Mouse (Mus musculus) midbrain, embryonic 12.5 days (tissue): ENCODE results near the gene Cnot10. TPM values are rescaled to one million over a fixed set of nuclear protein-coding genes. Genes with fewer than 3 reads are reported as not detected.

Source experiments
- ATAC-seq: fragments of 200-750 bp; cut with Nextera tagmentation; 2 replicates; pipeline ENCODE4 v1.8.0; 2017; ENCODE audit warnings: low read depth, moderate TSS enrichment, moderate library complexity; ENCODE audit not compliant: low FRiP score
- H3K27ac ChIP-seq: fragments of 300-500 bp; sonication (generic); replicated peaks from 2 replicates; pipeline ENCODE4 v1.5.1; 2016; ENCODE audit warnings: mild to moderate bottlenecking
- H3K27me3 ChIP-seq: fragments of 300-500 bp; sonication (generic); 2 replicates; pipeline ENCODE4 v1.6.1; 2016; ENCODE audit warnings: mild to moderate bottlenecking
- H3K36me3 ChIP-seq: fragments of 300-500 bp; sonication (generic); 2 replicates; pipeline ENCODE4 v1.6.1; 2016
- H3K4me1 ChIP-seq: fragments of 300-500 bp; sonication (generic); 2 replicates; pipeline ENCODE4 v1.6.1; 2016
- H3K4me2 ChIP-seq: fragments of 300-500 bp; sonication (generic); replicated peaks from 2 replicates; pipeline ENCODE4 v1.6.1; 2016; ENCODE audit warnings: mild to moderate bottlenecking, moderate library complexity
- H3K4me3 ChIP-seq: fragments of 300-500 bp; sonication (generic); 2 replicates; pipeline ENCODE4 v1.5.1; 2016; ENCODE audit warnings: mild to moderate bottlenecking
- H3K9ac ChIP-seq: fragments of 300-500 bp; sonication (generic); replicated peaks from 2 replicates; pipeline ENCODE4 v1.6.1; 2016; ENCODE audit warnings: mild to moderate bottlenecking, moderate library complexity
- H3K9me3 ChIP-seq: fragments of 300-500 bp; sonication (generic); 2 replicates; pipeline ENCODE4 v1.6.1; 2016; ENCODE audit warnings: mild to moderate bottlenecking
- WGBS: fragments of 180-500 bp; shearing (Covaris S2); methylation state at CpG from one replicate; pipeline ENCODE4 v1.1.7; 2016; 5-methylcytosine and 5-hydroxymethylcytosine counted together
- polyA plus RNA-seq: library from polyadenylated mRNA; unstranded; fragments of >200 nt; fragmentation: Nextera tagmentation; extraction: Ambion mirVana; gene quantifications from 2 replicates; pipeline ENCODE4 v1.2.1, GENCODE M21; 2016

Cnot10 gene
- polyA plus RNA-seq, 1 experiment from 2014 or later = 71.1 TPM

DNA sequence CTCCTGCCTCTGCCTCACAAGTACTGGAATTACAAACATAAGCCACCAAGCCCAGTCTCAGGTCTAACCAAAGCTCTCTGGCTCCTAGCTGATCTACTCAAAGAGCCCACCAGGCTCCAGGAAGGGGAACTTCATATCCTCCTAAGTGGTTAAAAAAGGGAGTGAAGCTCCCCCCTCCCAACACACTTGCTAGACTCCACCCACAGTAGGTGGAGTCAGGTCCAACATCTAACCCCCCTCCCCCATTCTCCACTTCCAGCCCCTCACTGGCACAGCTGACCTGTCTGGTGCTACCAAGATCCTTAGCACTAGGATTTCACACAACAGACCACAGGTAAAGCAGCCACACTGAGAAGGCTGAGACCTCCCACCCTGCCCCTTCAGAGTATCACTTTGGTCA is 86.2 kb downstream of the Cnot10 start:
- Histone ChIP-seq H3K27ac (no peak overlapping the region), H3K36me3 (no peaks in the 10 kb centered on the region), H3K9me3 (no peaks in the 10 kb centered on the region), H3K9ac (no peak overlapping the region), H3K27me3 (peaks cover 6% of the 10 kb centered on the region), H3K4me1 (peaks cover 29% of the 10 kb centered on the region), H3K4me3 (no peak overlapping the region), H3K4me2 (no peak overlapping the region)
- no peak for ATAC-seq

DNA sequence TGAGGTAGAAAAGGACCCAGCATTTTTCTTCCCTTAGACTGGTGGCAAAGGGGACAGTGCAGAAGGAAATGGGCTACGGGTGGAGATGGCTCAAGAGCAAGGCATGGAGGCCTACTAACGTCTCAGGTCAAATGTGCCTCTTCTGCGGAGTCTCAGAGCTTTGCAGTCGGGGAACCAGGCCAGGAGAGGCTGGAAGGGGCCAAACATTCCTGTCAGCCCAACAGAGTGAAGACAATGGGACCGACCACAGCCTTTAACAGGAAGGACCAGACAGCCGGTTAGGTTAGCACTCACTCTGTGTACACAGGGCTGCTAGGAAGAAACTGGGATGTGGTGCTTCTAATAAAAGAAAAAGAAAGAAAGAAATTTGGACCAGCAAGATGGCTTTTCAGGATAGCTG is 90.0 kb downstream of the Cnot10 start:
- no peaks in the 10 kb centered on the region for H3K36me3 ChIP-seq
- H3K27ac ChIP-seq = no peak overlapping the region
- H3K4me1 ChIP-seq = peaks cover 48% of the 10 kb centered on the region
- H3K27me3 ChIP-seq = no peaks in the 10 kb centered on the region
- H3K9me3 ChIP-seq = no peaks in the 10 kb centered on the region
- H3K9ac ChIP-seq = no peak overlapping the region
- no peak overlapping the region for H3K4me2 ChIP-seq
- no peak for ATAC-seq
- 16% methylated on average over 6 of the region's 6 CpGs for WGBS
- no peak overlapping the region for H3K4me3 ChIP-seq

DNA sequence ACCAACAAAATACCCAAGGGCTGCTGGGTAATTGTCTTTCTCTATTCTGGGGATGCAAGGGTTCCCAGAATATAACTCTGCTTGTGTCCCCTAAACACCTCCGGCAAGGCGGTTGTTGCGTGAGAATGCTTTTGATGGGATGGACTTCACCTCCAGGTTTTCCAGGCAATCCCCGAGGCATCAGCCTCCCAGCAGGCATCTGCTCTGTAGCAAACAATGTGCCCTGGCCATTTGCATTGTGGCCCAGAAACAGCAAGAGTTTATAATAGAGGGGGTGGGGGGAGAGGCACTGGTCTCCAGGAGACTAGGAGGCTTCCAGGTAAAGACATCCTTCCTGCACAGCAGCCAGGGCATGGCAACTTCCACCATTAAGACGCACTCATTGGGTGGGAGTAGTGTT is 90.9 kb downstream of the Cnot10 start:
- no peak for ATAC-seq
- peaks cover 48% of the 10 kb centered on the region for H3K4me1 ChIP-seq
- H3K27me3 ChIP-seq = no peaks in the 10 kb centered on the region
- no peaks in the 10 kb centered on the region for H3K36me3 ChIP-seq
- H3K9me3 ChIP-seq = no peaks in the 10 kb centered on the region
- H3K27ac ChIP-seq = no peak overlapping the region
- H3K4me3 ChIP-seq = no peak overlapping the region
- WGBS = 6% methylated on average over 5 of the region's 5 CpGs
- H3K4me2 ChIP-seq = no peak overlapping the region; the same call in 1 of the 2 replicates
- no peak overlapping the region for H3K9ac ChIP-seq

DNA sequence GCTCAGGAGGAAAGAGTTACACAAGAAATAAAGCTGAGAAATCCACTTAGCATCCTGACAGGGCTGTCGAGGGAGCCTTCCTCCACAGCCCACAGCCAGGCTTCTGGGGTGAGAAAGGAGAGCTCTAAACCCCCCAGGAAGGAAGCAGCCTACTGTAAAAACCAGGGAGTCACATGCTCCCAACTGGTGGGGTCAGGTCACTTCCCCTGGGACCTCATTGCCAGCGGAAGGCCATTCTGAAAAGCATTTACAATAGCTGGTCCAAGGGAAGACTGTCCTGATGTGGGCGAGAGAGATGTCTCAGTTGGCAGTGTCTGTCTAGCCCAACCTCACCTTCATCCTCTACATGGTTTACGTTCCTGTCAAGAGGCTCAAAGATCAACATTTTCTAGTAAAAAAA is 91.5 kb downstream of the Cnot10 start:
- WGBS = 23% methylated on average over 4 of the region's 4 CpGs
- Histone ChIP-seq H3K4me2 (no peak overlapping the region), H3K4me1 (peaks cover 53% of the 10 kb centered on the region), H3K27me3 (no peaks in the 10 kb centered on the region), H3K4me3 (no peak overlapping the region), H3K36me3 (no peaks in the 10 kb centered on the region), H3K27ac (no peak overlapping the region), H3K9ac (no peak overlapping the region), H3K9me3 (no peaks in the 10 kb centered on the region)
- no peak for ATAC-seq

DNA sequence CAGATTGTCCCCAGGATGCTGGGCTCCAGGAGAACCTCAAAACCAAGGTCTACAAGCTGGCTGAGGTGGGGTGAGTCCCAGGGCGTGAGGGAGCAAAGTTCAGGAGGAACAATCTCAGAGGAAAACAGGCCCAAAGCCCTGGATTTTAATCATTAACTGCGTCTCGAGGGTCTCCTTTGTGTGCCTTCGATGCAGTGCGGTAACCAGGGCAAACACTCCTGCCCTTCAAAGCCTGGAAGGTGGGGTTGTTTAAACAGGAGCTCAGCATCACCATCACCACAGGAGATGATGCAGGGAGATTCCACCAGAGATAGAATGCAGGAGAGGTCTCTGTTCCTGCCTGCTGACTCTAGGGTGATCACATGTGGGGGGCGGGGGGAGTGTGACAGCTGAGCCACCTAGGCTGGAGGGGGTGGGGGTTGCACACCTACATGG is 92.3 kb downstream of the Cnot10 start:
- peaks cover 53% of the 10 kb centered on the region for H3K4me1 ChIP-seq
- H3K4me3 ChIP-seq = no peak overlapping the region
- WGBS = 29% methylated on average over 6 of the region's 6 CpGs
- no peak for ATAC-seq
- no peak overlapping the region for H3K4me2 ChIP-seq
- no peak overlapping the region for H3K27ac ChIP-seq
- H3K27me3 ChIP-seq = no peaks in the 10 kb centered on the region
- no peaks in the 10 kb centered on the region for H3K36me3 ChIP-seq
- no peak overlapping the region for H3K9ac ChIP-seq
- no peaks in the 10 kb centered on the region for H3K9me3 ChIP-seq

DNA sequence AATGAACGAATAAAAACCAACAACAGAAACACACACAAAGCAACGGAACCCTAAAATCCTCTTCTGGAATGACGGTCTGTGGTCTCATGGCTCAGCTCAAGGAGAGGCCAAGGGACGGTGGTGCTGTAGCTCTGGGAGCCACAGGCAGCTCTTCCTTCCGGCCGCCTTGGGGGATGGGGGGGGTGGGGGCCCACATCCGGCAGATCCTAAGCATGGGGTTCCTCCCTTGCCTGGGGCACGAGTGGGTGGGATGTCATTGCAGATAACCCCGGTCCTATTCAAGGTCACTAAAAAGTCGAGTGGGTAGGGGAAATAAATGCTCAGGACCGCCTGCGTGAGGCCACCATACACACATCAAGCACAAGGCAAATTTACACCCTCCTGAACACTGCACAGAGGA is 93.2 kb downstream of the Cnot10 start:
- H3K36me3 ChIP-seq = no peaks in the 10 kb centered on the region
- H3K4me1 ChIP-seq = peaks cover 53% of the 10 kb centered on the region
- no peak overlapping the region for H3K4me3 ChIP-seq
- H3K27me3 ChIP-seq = no peaks in the 10 kb centered on the region
- H3K27ac ChIP-seq = no peak overlapping the region
- ATAC-seq = no peak
- no peak overlapping the region for H3K9ac ChIP-seq
- H3K4me2 ChIP-seq = no peak overlapping the region
- 70% methylated on average over 12 of the region's 12 CpGs for WGBS
- no peaks in the 10 kb centered on the region for H3K9me3 ChIP-seq

DNA sequence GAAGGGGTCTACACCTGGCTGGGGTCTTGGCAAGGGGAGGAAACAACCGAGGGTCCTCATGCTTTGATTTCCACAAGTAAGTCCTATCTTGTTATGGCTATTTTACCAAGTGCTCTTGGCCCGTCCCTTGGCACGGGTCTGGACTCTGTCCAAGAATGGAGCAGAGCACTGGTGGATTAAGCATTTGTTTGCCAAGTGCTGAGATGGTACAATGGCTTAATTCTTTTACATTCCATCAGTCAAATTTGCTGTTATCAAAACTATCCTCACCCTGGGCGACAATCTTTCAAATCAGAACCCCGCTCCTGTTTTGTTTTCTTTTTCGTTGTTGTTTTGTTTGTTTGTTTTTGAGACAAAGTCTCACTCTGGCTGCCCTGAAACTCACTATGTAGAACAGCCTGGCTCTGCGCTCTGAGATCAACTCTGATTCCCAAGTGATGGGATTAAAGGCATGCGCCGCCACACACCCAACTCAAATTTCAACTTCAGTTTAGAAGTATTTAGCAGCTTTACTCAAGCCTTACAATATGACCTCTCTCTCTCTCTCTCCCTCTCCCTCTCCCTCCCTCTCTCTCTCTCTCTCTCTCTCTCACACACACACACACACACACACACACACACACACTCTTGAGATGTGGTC is 95.1 kb downstream of the Cnot10 start:
- Histone ChIP-seq H3K27me3 (no peaks in the 10 kb centered on the region), H3K4me2 (no peak overlapping the region), H3K4me3 (no peak overlapping the region), H3K4me1 (peaks cover 53% of the 10 kb centered on the region), H3K27ac (no peak overlapping the region), H3K36me3 (no peaks in the 10 kb centered on the region), H3K9ac (no peak overlapping the region), H3K9me3 (no peaks in the 10 kb centered on the region)
- WGBS = 27% methylated on average over 9 of the region's 9 CpGs
- no peak; the same call in 1 of the 2 replicates for ATAC-seq

DNA sequence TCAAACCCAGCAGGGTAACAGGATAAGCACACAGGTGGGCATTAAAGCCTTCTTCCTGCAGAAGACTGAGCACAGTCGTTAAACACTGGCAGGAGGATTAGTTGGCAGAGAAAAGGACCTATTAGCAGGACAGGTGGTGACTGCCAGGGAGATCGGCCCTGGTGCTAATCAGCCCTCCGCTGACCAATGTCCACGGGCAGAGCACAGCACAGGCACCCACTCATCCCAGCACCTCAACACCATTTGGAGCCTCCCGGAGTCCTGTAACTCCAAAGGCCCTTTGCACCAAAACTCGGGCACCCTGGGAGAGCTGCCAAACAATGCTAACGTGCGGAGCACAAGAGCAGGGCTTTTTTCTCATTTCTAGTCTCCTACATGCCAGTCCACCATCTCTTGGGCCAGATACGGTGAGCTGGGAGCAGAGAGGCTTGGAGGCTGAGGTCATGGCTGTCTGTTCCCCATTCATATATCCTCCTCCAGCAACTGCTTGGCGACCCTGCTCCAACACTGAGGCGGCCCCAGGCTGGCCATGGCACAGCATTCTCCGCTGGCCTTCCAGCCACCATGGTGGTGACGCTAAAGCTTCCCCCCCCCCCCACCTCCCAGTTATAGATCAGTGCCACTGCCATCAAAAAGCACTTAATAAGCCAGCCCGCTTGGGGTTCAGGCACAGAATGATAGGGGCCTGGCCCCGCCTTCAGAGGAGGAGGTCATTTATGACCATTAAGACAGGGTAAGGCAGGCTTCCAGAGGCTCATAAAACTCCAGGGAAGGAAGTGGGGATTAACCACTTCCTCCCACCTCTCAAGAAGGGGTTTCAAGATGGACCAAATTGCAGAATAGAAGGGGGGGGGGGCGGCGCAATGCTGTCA is 95.9 kb downstream of the Cnot10 start:
- Histone ChIP-seq H3K4me2 (no peak overlapping the region), H3K36me3 (no peaks in the 10 kb centered on the region), H3K4me3 (no peak overlapping the region), H3K4me1 (peaks cover 45% of the 10 kb centered on the region), H3K27me3 (no peaks in the 10 kb centered on the region), H3K9ac (no peak overlapping the region), H3K9me3 (no peaks in the 10 kb centered on the region), H3K27ac (no peak overlapping the region)
- ATAC-seq = no peak
- 70% methylated on average over 16 of the region's 17 CpGs for WGBS

DNA sequence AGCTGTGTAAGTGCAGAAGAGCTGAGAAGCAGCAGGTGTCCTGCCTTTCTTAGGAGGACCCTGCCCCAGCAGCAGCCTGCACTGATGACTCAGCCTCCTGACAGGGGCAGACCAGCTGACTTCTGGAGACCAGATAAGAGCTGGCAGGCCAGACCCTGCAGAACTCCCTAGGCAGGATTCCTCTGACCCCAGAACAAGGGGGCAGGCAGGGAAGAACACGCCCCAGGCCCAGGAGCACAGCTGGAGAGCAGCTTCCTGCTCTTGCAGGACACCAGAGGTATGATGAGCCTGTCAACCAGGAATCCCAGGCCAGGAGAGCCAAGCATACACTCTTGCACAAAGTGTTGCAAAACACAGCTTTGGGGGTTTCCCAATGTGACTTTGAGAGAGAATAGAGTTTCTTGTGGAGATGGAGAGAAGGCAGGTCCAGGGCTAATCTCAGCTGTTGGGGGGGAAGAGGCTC is 98.7 kb downstream of the Cnot10 start:
- Histone ChIP-seq H3K4me3 (no peak overlapping the region), H3K36me3 (no peaks in the 10 kb centered on the region), H3K4me2 (no peak overlapping the region), H3K27me3 (no peaks in the 10 kb centered on the region), H3K9ac (no peak overlapping the region), H3K27ac (no peak overlapping the region), H3K9me3 (no peaks in the 10 kb centered on the region), H3K4me1 (peaks cover 37% of the 10 kb centered on the region)
- no peak for ATAC-seq
- WGBS = 33% methylated on average over 1 of the region's 1 CpGs

DNA sequence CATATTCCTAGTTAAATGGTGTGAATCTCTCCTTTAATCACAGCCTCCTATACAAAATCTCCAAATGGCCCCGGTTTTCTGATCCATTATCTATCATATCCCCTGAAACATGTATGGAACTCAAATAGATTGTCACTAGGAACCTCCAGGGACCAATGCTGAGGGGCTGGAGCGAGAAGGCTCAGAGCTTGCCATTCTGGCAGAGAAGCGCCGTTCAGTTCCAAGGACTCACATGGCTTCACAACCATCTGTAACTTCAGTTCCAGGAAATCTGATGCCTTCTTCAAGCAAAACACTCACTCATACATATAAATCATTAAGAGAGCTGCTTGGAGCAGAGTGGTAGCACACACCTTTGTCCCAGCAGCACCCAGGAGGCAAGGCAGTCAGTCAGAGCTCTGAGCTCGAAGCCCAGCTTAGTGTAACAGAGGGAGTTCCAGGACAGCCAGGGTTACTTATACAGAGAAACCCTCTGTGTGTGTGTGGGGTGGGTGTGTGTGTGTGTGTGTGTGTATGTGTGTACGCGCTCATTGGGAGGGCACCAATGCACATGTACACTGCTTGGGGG is 100.9 kb downstream of the Cnot10 start:
- Histone ChIP-seq H3K4me1 (peaks cover 20% of the 10 kb centered on the region), H3K4me2 (no peak overlapping the region), H3K9ac (no peak overlapping the region), H3K9me3 (no peaks in the 10 kb centered on the region), H3K36me3 (no peaks in the 10 kb centered on the region), H3K27me3 (no peaks in the 10 kb centered on the region), H3K27ac (0 out of 2 replicates have a peak overlapping the region, but pooled peaks have one; percentile 10), H3K4me3 (no peak overlapping the region)
- WGBS = 77% methylated on average over 7 of the region's 7 CpGs
- ATAC-seq = no peak

DNA sequence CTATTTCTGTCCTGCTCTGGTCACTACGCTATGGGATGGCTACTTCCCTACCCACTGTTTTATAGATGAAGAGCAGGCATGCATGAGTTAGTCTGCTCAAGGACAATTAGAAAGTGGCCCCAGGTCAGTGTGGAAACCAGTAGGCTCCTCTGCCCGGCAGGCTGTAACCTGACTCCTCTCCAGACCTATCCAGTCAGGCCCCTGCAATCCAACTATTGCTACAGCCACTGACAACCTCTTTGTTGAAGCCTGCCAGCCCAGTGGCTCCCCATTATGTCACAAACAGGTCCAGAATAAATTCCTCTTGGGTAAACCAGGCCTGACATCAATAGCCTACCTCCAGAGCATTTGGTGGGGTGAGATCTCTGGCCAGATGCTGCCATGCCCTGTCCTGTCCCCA is 103.4 kb downstream of the Cnot10 start:
- no peaks in the 10 kb centered on the region for H3K9me3 ChIP-seq
- H3K27ac ChIP-seq = peak overlapping the region; percentile 6; the same call in 1 of the 2 replicates
- H3K4me3 ChIP-seq = no peak overlapping the region
- H3K36me3 ChIP-seq = no peaks in the 10 kb centered on the region
- peak; percentile 50 for ATAC-seq
- no peak overlapping the region for H3K4me2 ChIP-seq
- H3K4me1 ChIP-seq = peaks cover 15% of the 10 kb centered on the region
- H3K27me3 ChIP-seq = no peaks in the 10 kb centered on the region
- WGBS = 20% methylated on average over 2 of the region's 2 CpGs
- no peak overlapping the region for H3K9ac ChIP-seq
